Comparison of ENCODE assay signal across 9 mouse cellular contexts in genomic region chr7:18679772-18680171, GRCm38 (mm10). TPM values are rescaled to one million over a fixed set of nuclear protein-coding genes. Genes with fewer than 3 reads are reported as not detected.
A peak's percentile ranks its signal among the peaks of the same experiment; 100 is the strongest.
DNase-seq lines count a peak whose midpoint lies in the region; ATAC-seq lines count a peak whose summit lies in the region.
"Had no signal": no experiment of that assay in that cellular context is flagged by ENCODE, and none has a peak within 500 bp of the region (broad histone marks: within the 10 kb centered on the region; RNA-seq: fewer than 3 reads in every experiment).

No protein-coding gene starts in this region.

- DNase-seq in kidney, adult 9 months = peak; percentile 37
- DNase-seq in kidney, adult 11 months = no peak
- peak; percentile 45 for DNase-seq in R1 (ENCODE audit: low read depth, low spot score)
- peak; percentile 23 to 35 for DNase-seq in kidney, postnatal 4 days
- DNase-seq in mesoderm, embryonic 11.5 days (ENCODE audit: low read depth, low spot score) = peak; percentile 45
- DNase-seq in thymus, postnatal 25 days = no peak
- DNase-seq: liver, embryonic 13.5 days had no signal

- peak; percentile 77 for ATAC-seq in common myeloid progenitor, adult 5-6 weeks (replicated peaks; ENCODE audit: low read depth, poor library complexity, severe bottlenecking)
- no peak for ATAC-seq in erythroid progenitor cell, adult 5-6 weeks (replicated peaks; ENCODE audit: low FRiP score, poor library complexity, severe bottlenecking)

RNA-seq across cellular contexts. Expression of gene Psg20, which starts 6.2 kb away (rescaled TPM):
- total RNA-seq in common myeloid progenitor, adult 5-6 weeks (2017) = not detected in 2 replicates
- total RNA-seq in erythroid progenitor cell, adult 5-6 weeks (2015; ENCODE audit: low replicate concordance) = not detected in 2 replicates
- not detected in 2 replicates for total RNA-seq in erythroid progenitor cell, adult 5-6 weeks (2017; ENCODE audit: low replicate concordance)

RNA-seq across cellular contexts. Expression of gene Psg21, which starts 23.2 kb away (rescaled TPM):
- not detected in 2 replicates for total RNA-seq in common myeloid progenitor, adult 5-6 weeks (2017)
- total RNA-seq in erythroid progenitor cell, adult 5-6 weeks (2015; ENCODE audit: low replicate concordance) = not detected in 2 replicates
- not detected in 2 replicates for total RNA-seq in erythroid progenitor cell, adult 5-6 weeks (2017; ENCODE audit: low replicate concordance)

RNA-seq across cellular contexts. Expression of gene Psg22, which starts 38.1 kb away (rescaled TPM):
- not detected in 2 replicates for total RNA-seq in common myeloid progenitor, adult 5-6 weeks (2017)
- not detected in 2 replicates for total RNA-seq in erythroid progenitor cell, adult 5-6 weeks (2015; ENCODE audit: low replicate concordance)
- total RNA-seq in erythroid progenitor cell, adult 5-6 weeks (2017; ENCODE audit: low replicate concordance) = not detected in 2 replicates

Comparison
In these comparisons a context has a peak if more than half of its experiments do, and no peak if none do; other contexts are left out.
1. DNase-seq: peak in kidney, adult 9 months (single experiment), R1 (single experiment), kidney, postnatal 4 days (2 of 2) and mesoderm, embryonic 11.5 days (single experiment); none in kidney, adult 11 months (single experiment) and thymus, postnatal 25 days (single experiment).